Mouse (Mus musculus): ENCODE results near the gene Slc8a1.

GRCm38 (mm10) chr17:81652958-81653357 is 85.2 kb downstream of the Slc8a1 start:
- TF ChIP-seq POLR2A (IDR thresholded peaks at IDR 0.05; ENCODE audit: borderline replicate concordance, extremely low read depth, insufficient read depth, insufficient read length, poor library complexity, severe bottlenecking) (no peak), CTCF (IDR thresholded peaks at IDR 0.05; ENCODE audit: borderline replicate concordance, extremely low read depth, insufficient read depth, insufficient read length) (no peak)

All from brain, embryonic 14.5 days (tissue).